Mouse (Mus musculus): Measurements from ENCODE around the gene Wdr86.

- TF ChIP-seq POLR2AphosphoS5 (IDR thresholded peaks at IDR 0.05; ENCODE audit: insufficient replicate concordance, low read depth, low read length) (no peak), CTCF (IDR thresholded peaks at IDR 0.05; ENCODE audit: low read depth, low read length) (no peak), GATA1 (IDR thresholded peaks at IDR 0.05; ENCODE audit: borderline replicate concordance, low read length) (no peak)
These were observed 3.4 kb upstream of the Wdr86 start for GRCm38 (mm10) chr5:24733771-24734426.
